Mouse (Mus musculus): ENCODE data around the gene Ugt2b38. TPM values are rescaled to one million over a fixed set of nuclear protein-coding genes. Genes with fewer than 3 reads are reported as not detected.
"Not testable (repeated sequence)": the region's sequence is repeated elsewhere in the genome, so short reads cannot be mapped to it uniquely, and the experiment has no call there.

The Ugt2b38 gene
- polyA plus RNA-seq, 1 experiment from 2014 or later, result 2.6 TPM

- Histone ChIP-seq H3K4me3 (ENCODE audit: low read length) (no peak overlapping the region), H3K4me1 (ENCODE audit: control insufficient read depth, insufficient read depth, low read length) (no peaks in the 10 kb centered on the region), H3K9me3 (ENCODE audit: control insufficient read depth, low read length) (no peaks in the 10 kb centered on the region), H3K36me3 (ENCODE audit: control insufficient read depth, insufficient read depth, low read length) (no peaks in the 10 kb centered on the region), H3K9ac (ENCODE audit: low read depth, low read length) (no peak overlapping the region), H3K27ac (ENCODE audit: low read depth, low read length) (no peak overlapping the region), H3K27me3 (ENCODE audit: control insufficient read depth, insufficient read depth, low read length) (no peaks in the 10 kb centered on the region), H3K4me2 (replicated peaks; ENCODE audit: low read depth, low read length) (no peak overlapping the region)
- WGBS, result 60% methylated on average over 2 of the region's 2 CpGs
- ATAC-seq (ENCODE audit: low FRiP score, low TSS enrichment), result peak; percentile 32; the same call in 1 of the 2 replicates
Measured at GRCm38 (mm10) chr5:87390818-87391217, 33.2 kb downstream of the Ugt2b38 start.

- Histone ChIP-seq H3K9me3 (ENCODE audit: control insufficient read depth, low read length) (no peaks in the 10 kb centered on the region), H3K4me3 (ENCODE audit: low read length) (no peak overlapping the region), H3K27ac (ENCODE audit: low read depth, low read length) (no peak overlapping the region), H3K27me3 (ENCODE audit: control insufficient read depth, insufficient read depth, low read length) (no peaks in the 10 kb centered on the region), H3K9ac (ENCODE audit: low read depth, low read length) (no peak overlapping the region), H3K36me3 (ENCODE audit: control insufficient read depth, insufficient read depth, low read length) (no peaks in the 10 kb centered on the region), H3K4me2 (replicated peaks; ENCODE audit: low read depth, low read length) (no peak overlapping the region), H3K4me1 (ENCODE audit: control insufficient read depth, insufficient read depth, low read length) (no peaks in the 10 kb centered on the region)
- 74% methylated on average over 2 of the region's 2 CpGs for WGBS
- no peak for ATAC-seq (ENCODE audit: low FRiP score, low TSS enrichment)
Measured at GRCm38 (mm10) chr5:87380234-87380633, 43.8 kb downstream of the Ugt2b38 start.

GRCm38 (mm10) chr5:87379825-87380224, 44.2 kb downstream of the Ugt2b38 start:
- ATAC-seq (ENCODE audit: low FRiP score, low TSS enrichment), result no peak
- no peaks in the 10 kb centered on the region for H3K27me3 ChIP-seq (ENCODE audit: control insufficient read depth, insufficient read depth, low read length)
- H3K4me1 ChIP-seq (ENCODE audit: control insufficient read depth, insufficient read depth, low read length), result no peaks in the 10 kb centered on the region

GRCm38 (mm10) chr5:87375874-87376383, 48.1 kb downstream of the Ugt2b38 start:
- Histone ChIP-seq H3K27ac (ENCODE audit: low read depth, low read length) (no peak overlapping the region), H3K4me2 (replicated peaks; ENCODE audit: low read depth, low read length) (no peak overlapping the region), H3K9me3 (ENCODE audit: control insufficient read depth, low read length) (no peaks in the 10 kb centered on the region), H3K4me1 (ENCODE audit: control insufficient read depth, insufficient read depth, low read length) (no peaks in the 10 kb centered on the region), H3K36me3 (ENCODE audit: control insufficient read depth, insufficient read depth, low read length) (no peaks in the 10 kb centered on the region), H3K9ac (ENCODE audit: low read depth, low read length) (no peak overlapping the region), H3K4me3 (ENCODE audit: low read length) (no peak overlapping the region), H3K27me3 (ENCODE audit: control insufficient read depth, insufficient read depth, low read length) (no peaks in the 10 kb centered on the region)
- 90% methylated on average over 3 of the region's 3 CpGs for WGBS
- no peak for ATAC-seq (ENCODE audit: low FRiP score, low TSS enrichment)

More at GRCm38 (mm10) chr5:87379825-87380224, 44.2 kb downstream of the Ugt2b38 start:
- Histone ChIP-seq H3K9me3 (ENCODE audit: control insufficient read depth, low read length) (no peaks in the 10 kb centered on the region), H3K9ac (ENCODE audit: low read depth, low read length) (no peak overlapping the region), H3K27ac (ENCODE audit: low read depth, low read length) (no peak overlapping the region), H3K4me2 (replicated peaks; ENCODE audit: low read depth, low read length) (no peak overlapping the region), H3K36me3 (ENCODE audit: control insufficient read depth, insufficient read depth, low read length) (no peaks in the 10 kb centered on the region), H3K4me3 (ENCODE audit: low read length) (no peak overlapping the region)

GRCm38 (mm10) chr5:87373502-87373863, 50.5 kb downstream of the Ugt2b38 start:
- H3K27me3 ChIP-seq (ENCODE audit: control insufficient read depth, insufficient read depth, low read length), result no peaks in the 10 kb centered on the region
- ATAC-seq (ENCODE audit: low FRiP score, low TSS enrichment), result no peak
- 68% methylated on average over 1 of the region's 1 CpGs for WGBS
- no peak overlapping the region for H3K4me3 ChIP-seq (ENCODE audit: low read length)
- no peak overlapping the region for H3K9ac ChIP-seq (ENCODE audit: low read depth, low read length)
- H3K9me3 ChIP-seq (ENCODE audit: control insufficient read depth, low read length), result no peaks in the 10 kb centered on the region
- no peaks in the 10 kb centered on the region for H3K36me3 ChIP-seq (ENCODE audit: control insufficient read depth, insufficient read depth, low read length)
- no peak overlapping the region for H3K4me2 ChIP-seq (replicated peaks; ENCODE audit: low read depth, low read length)
- H3K4me1 ChIP-seq (ENCODE audit: control insufficient read depth, insufficient read depth, low read length), result no peaks in the 10 kb centered on the region
- H3K27ac ChIP-seq (ENCODE audit: low read depth, low read length), result no peak overlapping the region

- H3K27ac ChIP-seq (ENCODE audit: low read depth, low read length); H3K4me3 ChIP-seq (ENCODE audit: low read length); ATAC-seq (ENCODE audit: low FRiP score, low TSS enrichment); H3K4me2 ChIP-seq (replicated peaks; ENCODE audit: low read depth, low read length); H3K9ac ChIP-seq (ENCODE audit: low read depth, low read length); H3K9me3 ChIP-seq (ENCODE audit: control insufficient read depth, low read length); H3K4me1 ChIP-seq (ENCODE audit: control insufficient read depth, insufficient read depth, low read length); H3K27me3 ChIP-seq (ENCODE audit: control insufficient read depth, insufficient read depth, low read length); H3K36me3 ChIP-seq (ENCODE audit: control insufficient read depth, insufficient read depth, low read length): not testable (repeated sequence)
- 68% methylated on average over 4 of the region's 4 CpGs for WGBS
Measured at GRCm38 (mm10) chr5:87372788-87373501, 51.1 kb downstream of the Ugt2b38 start.

Other genes starting within 250 kb of the Ugt2b38 start
- gene Ugt2b37, start 169.4 kb downstream of the Ugt2b38 start, polyA plus RNA-seq (2014; fragmentation: Nextera tagmentation; extraction: Ambion mirVana), result 4.5 and 17.1 TPM in 2 replicates
- gene Ugt2a3, start 87.0 kb downstream of the Ugt2b38 start, polyA plus RNA-seq (2014; fragmentation: Nextera tagmentation; extraction: Ambion mirVana), result not detected in 2 replicates
- gene Ugt2a2, start 58.1 kb upstream of the Ugt2b38 start, polyA plus RNA-seq (2014; fragmentation: Nextera tagmentation; extraction: Ambion mirVana), result not detected in 2 replicates
- not detected in 2 replicates for gene Gm43638, start 62.6 kb upstream of the Ugt2b38 start, polyA plus RNA-seq (2014; fragmentation: Nextera tagmentation; extraction: Ambion mirVana)
- not detected in 2 replicates for gene Ugt2a1, start 66.7 kb upstream of the Ugt2b38 start, polyA plus RNA-seq (2014; fragmentation: Nextera tagmentation; extraction: Ambion mirVana)
- gene Sult1b1, start 114.0 kb upstream of the Ugt2b38 start, polyA plus RNA-seq (2014; fragmentation: Nextera tagmentation; extraction: Ambion mirVana), result 1.1 and 1.6 TPM in 2 replicates
- 16.7 and 31.0 TPM in 2 replicates for gene Sult1d1, start 144.8 kb upstream of the Ugt2b38 start, polyA plus RNA-seq (2014; fragmentation: Nextera tagmentation; extraction: Ambion mirVana)
- 1.2 and 1.4 TPM in 2 replicates for gene Sult1e1, start 167.4 kb upstream of the Ugt2b38 start, polyA plus RNA-seq (2014; fragmentation: Nextera tagmentation; extraction: Ambion mirVana)
- gene Csn1s1, start 242.0 kb upstream of the Ugt2b38 start, polyA plus RNA-seq (2014; fragmentation: Nextera tagmentation; extraction: Ambion mirVana), result not detected in 2 replicates

All from kidney, embryonic 14.5 days (tissue).